Mouse (Mus musculus) forebrain, embryonic 13.5 days (tissue): ENCODE measurements around the gene BC048403. TPM values are rescaled to one million over a fixed set of nuclear protein-coding genes. Genes with fewer than 3 reads are reported as not detected.
A peak's percentile ranks its signal among the peaks of the same experiment; 100 is the strongest.
"Not testable (repeated sequence)": the region's sequence is repeated elsewhere in the genome, so short reads cannot be mapped to it uniquely, and the experiment has no call there.

Source experiments
- ATAC-seq: fragments of 200-750 bp; cut with Nextera tagmentation; 2 replicates; pipeline ENCODE4 v1.8.0; 2017
- H3K27ac ChIP-seq: fragments of 300-500 bp; sonication (generic); 2 replicates; pipeline ENCODE4 v1.5.1; 2015; ENCODE audit warnings: inconsistent platforms, mild to moderate bottlenecking, moderate library complexity
- H3K27me3 ChIP-seq: fragments of 300-500 bp; sonication (generic); 2 replicates; pipeline ENCODE4 v1.6.1; 2015; ENCODE audit warnings: mild to moderate bottlenecking, inconsistent platforms
- H3K36me3 ChIP-seq: fragments of 300-500 bp; sonication (generic); 2 replicates; pipeline ENCODE4 v1.6.1; 2015; ENCODE audit warnings: mild to moderate bottlenecking, inconsistent platforms; ENCODE audit not compliant: poor library complexity, severe bottlenecking
- H3K4me1 ChIP-seq: fragments of 300-500 bp; sonication (generic); 2 replicates; pipeline ENCODE4 v1.6.1; 2015; ENCODE audit warnings: inconsistent platforms
- H3K4me2 ChIP-seq: fragments of 300-500 bp; sonication (generic); 2 replicates; pipeline ENCODE4 v1.6.1; 2015; ENCODE audit warnings: inconsistent platforms, mild to moderate bottlenecking, moderate library complexity
- H3K4me3 ChIP-seq: fragments of 300-500 bp; sonication (generic); 2 replicates; pipeline ENCODE4 v1.5.1; 2015; ENCODE audit warnings: mild to moderate bottlenecking, inconsistent platforms
- H3K9ac ChIP-seq: fragments of 300-500 bp; sonication (generic); 2 replicates; pipeline ENCODE4 v1.6.1; 2015; ENCODE audit warnings: mild to moderate bottlenecking, inconsistent platforms
- H3K9me3 ChIP-seq: fragments of 300-500 bp; sonication (generic); replicated peaks from 2 replicates; pipeline ENCODE4 v1.6.1; 2016; ENCODE audit warnings: inconsistent platforms
- WGBS: fragments of 180-500 bp; shearing (Covaris S2); methylation state at CpG from one replicate; pipeline ENCODE4 v1.1.7; 2015; 5-methylcytosine and 5-hydroxymethylcytosine counted together
- polyA plus RNA-seq: library from polyadenylated mRNA; unstranded; fragments of >200 nt; fragmentation: Nextera tagmentation; extraction: Ambion mirVana; gene quantifications from 2 replicates; pipeline ENCODE4 v1.2.1, GENCODE M21; 2015

The BC048403 gene
- polyA plus RNA-seq, 1 experiment from 2014 or later = 1.7 TPM

- Histone ChIP-seq H3K4me2 (no peak overlapping the region), H3K4me3 (no peak overlapping the region), H3K27ac (no peak overlapping the region), H3K4me1 (peaks cover 16% of the 10 kb centered on the region), H3K36me3 (no peaks in the 10 kb centered on the region), H3K27me3 (no peaks in the 10 kb centered on the region), H3K9ac (no peak overlapping the region), H3K9me3 (no peaks in the 10 kb centered on the region)
- WGBS = 90% methylated on average over 9 of the region's 13 CpGs
- no peak for ATAC-seq
Measured at GRCm38 (mm10) chr10:121763191-121763590, 23.5 kb downstream of the BC048403 start.

GRCm38 (mm10) chr10:121764469-121765173, 24.9 kb downstream of the BC048403 start:
- H3K4me3 ChIP-seq = no peak overlapping the region
- no peaks in the 10 kb centered on the region for H3K27me3 ChIP-seq
- no peak overlapping the region for H3K9ac ChIP-seq
- H3K36me3 ChIP-seq = no peaks in the 10 kb centered on the region
- H3K4me1 ChIP-seq = peaks cover 16% of the 10 kb centered on the region
- H3K4me2 ChIP-seq = no peak overlapping the region; the same call in 1 of the 2 replicates
- ATAC-seq = peak; percentile 67
- WGBS = 77% methylated on average over 13 of the region's 13 CpGs
- peak overlapping the region; percentile 69 for H3K27ac ChIP-seq
- H3K9me3 ChIP-seq = no peaks in the 10 kb centered on the region

DNA sequence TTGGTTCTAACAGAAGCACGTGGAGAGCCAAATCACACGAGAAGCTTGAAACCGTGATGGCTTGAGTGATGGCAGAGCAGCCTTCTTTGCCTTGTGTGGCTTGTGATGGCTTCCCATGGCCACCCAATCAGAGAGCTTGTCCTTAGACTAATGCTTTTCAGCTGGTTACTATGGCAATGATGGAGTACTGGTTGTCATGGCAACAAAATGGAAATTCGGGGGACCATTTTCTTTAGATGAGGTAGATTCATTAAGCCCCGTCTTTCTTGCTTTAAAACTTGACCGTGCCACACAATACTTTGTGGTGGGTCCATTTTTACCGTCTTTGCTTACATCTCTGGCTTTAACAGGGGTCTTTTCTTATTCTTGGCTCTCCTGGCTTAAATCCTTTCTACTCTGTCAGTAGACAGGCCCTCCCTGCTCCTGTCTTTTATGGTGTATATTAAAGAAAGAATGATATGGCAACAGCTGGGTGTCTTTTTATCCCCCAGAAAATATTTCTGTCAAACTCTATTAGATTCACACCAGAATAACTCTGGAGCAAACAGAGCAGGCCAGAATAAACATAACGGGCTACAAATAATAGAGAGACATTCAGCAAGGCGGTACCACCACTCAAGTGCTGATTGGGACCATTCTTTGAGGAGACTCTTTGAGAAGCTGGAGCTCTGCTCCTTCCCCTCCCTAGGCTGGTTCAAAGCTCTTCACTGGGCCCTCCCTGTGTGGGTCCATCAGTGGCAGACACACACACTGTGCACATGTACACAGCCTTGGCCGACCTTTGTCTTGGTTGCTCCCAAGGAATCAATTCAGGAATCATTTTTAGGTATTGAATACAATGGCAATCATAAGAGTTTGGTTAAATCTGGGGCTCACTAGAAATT, 25.7 kb downstream of the BC048403 start:
- peaks cover 16% of the 10 kb centered on the region for H3K4me1 ChIP-seq
- peak overlapping the region; percentile 69; the same call in 1 of the 2 replicates for H3K27ac ChIP-seq
- no peaks in the 10 kb centered on the region for H3K9me3 ChIP-seq
- no peak overlapping the region for H3K4me3 ChIP-seq
- H3K27me3 ChIP-seq = no peaks in the 10 kb centered on the region
- H3K9ac ChIP-seq = no peak overlapping the region
- no peaks in the 10 kb centered on the region for H3K36me3 ChIP-seq
- H3K4me2 ChIP-seq = peak overlapping the region; percentile 27; the same call in 1 of the 2 replicates
- peak; percentile 96 for ATAC-seq
- 26% methylated on average over 10 of the region's 10 CpGs for WGBS

- H3K4me3 ChIP-seq, H3K27me3 ChIP-seq, H3K27ac ChIP-seq, ATAC-seq, H3K9ac ChIP-seq, H3K36me3 ChIP-seq, H3K4me2 ChIP-seq, H3K9me3 ChIP-seq: not testable (repeated sequence)
- peaks cover 16% of the 10 kb centered on the region for H3K4me1 ChIP-seq
- WGBS = 85% methylated on average over 3 of the region's 3 CpGs
Measured at GRCm38 (mm10) chr10:121767295-121767694, 27.6 kb downstream of the BC048403 start.

GRCm38 (mm10) chr10:121769711-121770110, 30.0 kb downstream of the BC048403 start:
- Histone ChIP-seq H3K27me3 (no peaks in the 10 kb centered on the region), H3K4me3 (no peak overlapping the region)

DNA sequence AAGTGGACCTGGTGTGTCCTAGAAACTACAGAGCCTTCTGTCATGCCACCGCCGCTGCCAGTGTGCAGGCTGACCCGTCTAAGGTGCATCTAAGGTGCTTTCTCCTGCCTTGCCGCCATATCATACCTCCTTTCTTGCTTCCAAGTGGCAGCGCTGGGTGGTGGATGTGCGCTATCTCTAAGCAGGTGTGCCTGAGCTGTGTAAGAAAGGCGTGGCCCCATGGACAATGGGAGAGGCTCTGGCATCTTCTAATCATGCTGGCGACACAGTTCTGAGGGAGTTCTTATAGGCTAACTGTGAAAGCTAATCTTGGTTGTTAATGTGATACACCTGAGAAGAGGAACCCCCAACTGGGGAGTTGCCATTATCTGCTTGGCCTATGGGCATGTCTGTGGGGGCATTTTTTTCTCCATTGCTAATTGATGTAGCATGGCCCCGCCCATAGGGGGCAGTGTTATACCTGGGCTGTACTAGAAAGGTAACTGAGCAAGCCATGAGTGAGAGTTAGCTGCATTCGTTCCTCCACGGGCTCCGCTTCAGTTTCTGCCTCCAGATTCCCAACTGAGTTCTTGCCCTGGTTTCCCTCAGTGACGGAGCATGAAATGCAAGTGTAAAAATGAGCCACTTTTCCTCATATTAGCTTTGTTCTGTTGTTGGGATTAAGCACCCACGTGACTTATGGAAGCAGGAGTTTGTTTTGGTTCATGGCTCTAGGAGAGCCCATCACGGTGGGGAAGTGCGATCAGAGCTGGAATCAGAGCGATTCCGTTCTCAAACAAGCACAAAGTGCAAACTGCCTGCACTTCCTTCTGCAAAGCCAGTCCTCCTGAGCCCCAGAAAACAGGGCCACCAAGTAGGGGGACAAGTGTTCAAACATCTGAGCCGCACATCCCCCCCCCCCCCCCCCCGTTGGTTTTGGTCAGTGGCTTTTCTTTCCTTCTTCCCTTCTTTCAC, 31.2 kb downstream of the BC048403 start:
- no peak overlapping the region for H3K9ac ChIP-seq
- H3K27ac ChIP-seq = no peak overlapping the region
- no peaks in the 10 kb centered on the region for H3K27me3 ChIP-seq
- H3K4me2 ChIP-seq = peak overlapping the region; percentile 26
- no peaks in the 10 kb centered on the region for H3K36me3 ChIP-seq
- peaks cover under 1% of the 10 kb centered on the region; the same call in 1 of the 2 replicates for H3K4me1 ChIP-seq
- no peak overlapping the region for H3K4me3 ChIP-seq
- H3K9me3 ChIP-seq = no peaks in the 10 kb centered on the region
- ATAC-seq = peak; percentile 59; the same call in 1 of the 2 replicates
- WGBS = 52% methylated on average over 20 of the region's 20 CpGs

More at GRCm38 (mm10) chr10:121769711-121770110, 30.0 kb downstream of the BC048403 start:
- H3K9me3 ChIP-seq = no peaks in the 10 kb centered on the region
- H3K9ac ChIP-seq = no peak overlapping the region
- 90% methylated on average over 5 of the region's 5 CpGs for WGBS
- ATAC-seq = no peak
- no peak overlapping the region for H3K4me2 ChIP-seq
- no peak overlapping the region for H3K27ac ChIP-seq
- no peaks in the 10 kb centered on the region for H3K36me3 ChIP-seq
- H3K4me1 ChIP-seq = peaks cover 12% of the 10 kb centered on the region

GRCm38 (mm10) chr10:121773813-121774212, 34.1 kb downstream of the BC048403 start:
- WGBS = 90% methylated on average over 4 of the region's 4 CpGs
- H3K27ac ChIP-seq = no peak overlapping the region
- no peaks in the 10 kb centered on the region for H3K9me3 ChIP-seq
- no peak overlapping the region for H3K9ac ChIP-seq
- H3K27me3 ChIP-seq = no peaks in the 10 kb centered on the region
- no peak overlapping the region for H3K4me2 ChIP-seq
- no peak for ATAC-seq
- no peaks in the 10 kb centered on the region for H3K4me1 ChIP-seq
- H3K4me3 ChIP-seq = no peak overlapping the region
- H3K36me3 ChIP-seq = no peaks in the 10 kb centered on the region

DNA sequence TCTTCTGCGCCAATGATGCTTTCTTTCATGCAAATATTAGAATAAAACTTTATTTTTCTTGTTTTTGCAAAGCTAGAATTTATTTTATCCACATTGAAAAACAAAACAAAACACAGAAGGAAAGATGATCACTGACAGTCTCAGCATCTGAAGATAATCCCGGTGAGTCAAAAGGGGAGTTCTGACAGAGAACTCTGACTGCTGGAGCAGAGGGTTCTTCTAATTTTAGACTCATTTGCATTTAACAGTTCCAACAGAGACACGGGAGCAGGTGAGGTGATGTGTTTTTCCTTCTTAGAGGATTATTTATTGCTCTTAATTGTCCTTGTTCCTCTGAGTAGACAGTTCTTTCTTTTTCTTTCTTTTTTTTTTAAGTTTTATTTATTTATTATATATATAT, 36.3 kb downstream of the BC048403 start:
- Histone ChIP-seq H3K9me3 (no peaks in the 10 kb centered on the region), H3K9ac (no peak overlapping the region), H3K27me3 (no peaks in the 10 kb centered on the region), H3K27ac (no peak overlapping the region), H3K4me3 (no peak overlapping the region), H3K36me3 (no peaks in the 10 kb centered on the region), H3K4me2 (no peak overlapping the region), H3K4me1 (no peaks in the 10 kb centered on the region)
- WGBS = 50% methylated on average over 3 of the region's 3 CpGs
- no peak for ATAC-seq

DNA sequence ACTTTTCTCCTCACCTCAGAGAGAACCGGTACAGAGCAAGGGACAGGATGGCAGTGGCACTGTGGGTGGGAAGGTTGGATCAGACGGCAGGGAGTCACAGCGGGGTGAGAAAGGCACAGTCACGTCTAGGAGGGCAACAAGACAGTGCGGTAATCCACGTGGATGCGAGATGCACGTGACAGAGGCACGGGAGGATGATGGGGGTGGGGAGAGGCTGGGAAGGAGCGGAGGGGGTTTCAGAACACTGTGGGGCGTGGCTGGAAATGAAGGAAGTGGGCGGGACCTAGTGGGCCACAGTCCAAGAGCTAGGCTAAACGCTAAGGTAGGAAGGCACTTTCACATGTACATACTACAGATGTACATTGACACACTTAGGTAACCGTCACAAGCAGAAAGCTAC, 41.4 kb downstream of the BC048403 start:
- H3K4me3 ChIP-seq = no peak overlapping the region
- H3K9me3 ChIP-seq = peaks cover 6% of the 10 kb centered on the region; the same call in 1 of the 2 replicates
- WGBS = 50% methylated on average over 14 of the region's 14 CpGs
- H3K4me2 ChIP-seq = no peak overlapping the region
- peaks cover 35% of the 10 kb centered on the region for H3K36me3 ChIP-seq
- no peaks in the 10 kb centered on the region for H3K27me3 ChIP-seq
- 0 out of 2 replicates have a peak, but pooled peaks have one; percentile 13 for ATAC-seq
- H3K27ac ChIP-seq = no peak overlapping the region
- no peaks in the 10 kb centered on the region for H3K4me1 ChIP-seq
- no peak overlapping the region for H3K9ac ChIP-seq

DNA sequence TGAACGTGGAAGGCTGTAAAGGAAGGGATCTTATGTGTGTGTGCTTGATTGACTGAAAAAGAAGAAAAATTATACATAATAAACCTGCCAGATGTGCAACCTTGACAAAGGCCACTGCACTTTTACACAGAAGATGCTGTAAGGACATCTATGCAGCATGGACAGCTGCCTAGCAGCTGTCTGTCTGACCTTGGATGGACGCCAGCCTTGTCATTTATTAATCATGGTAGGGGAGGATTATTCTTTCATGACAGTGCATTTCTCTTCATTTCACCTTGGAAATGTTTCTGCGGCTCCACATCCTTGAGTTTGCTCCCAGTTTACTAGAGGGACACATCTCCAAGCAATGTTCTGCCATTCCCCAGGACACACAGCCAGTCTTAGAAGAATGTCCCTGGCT, 48.8 kb downstream of the BC048403 start:
- WGBS = 93% methylated on average over 3 of the region's 3 CpGs
- peaks cover 13% of the 10 kb centered on the region for H3K4me1 ChIP-seq

GRCm38 (mm10) chr10:121790078-121790477, 50.3 kb downstream of the BC048403 start:
- peaks cover 13% of the 10 kb centered on the region for H3K4me1 ChIP-seq
- no peak overlapping the region for H3K27ac ChIP-seq
- H3K9me3 ChIP-seq = no peaks in the 10 kb centered on the region
- H3K4me3 ChIP-seq = no peak overlapping the region
- H3K9ac ChIP-seq = no peak overlapping the region
- no peak; the same call in 1 of the 2 replicates for ATAC-seq
- H3K36me3 ChIP-seq = peaks cover 45% of the 10 kb centered on the region
- no peaks in the 10 kb centered on the region for H3K27me3 ChIP-seq
- 4% methylated on average over 6 of the region's 6 CpGs for WGBS
- H3K4me2 ChIP-seq = no peak overlapping the region

More for the DNA sequence above, 48.8 kb downstream of the BC048403 start:
- no peak overlapping the region for H3K9ac ChIP-seq
- no peak for ATAC-seq
- peaks cover 6% of the 10 kb centered on the region; the same call in 1 of the 2 replicates for H3K9me3 ChIP-seq
- H3K36me3 ChIP-seq = peaks cover 49% of the 10 kb centered on the region
- H3K4me3 ChIP-seq = no peak overlapping the region
- no peaks in the 10 kb centered on the region for H3K27me3 ChIP-seq
- H3K27ac ChIP-seq = no peak overlapping the region
- no peak overlapping the region for H3K4me2 ChIP-seq
